In genomic region chrX:41402656-41403055, GRCm38 (mm10) we compare ENCODE assay signal across 8 mouse cellular contexts. TPM values are rescaled to one million over a fixed set of nuclear protein-coding genes. Genes with fewer than 3 reads are reported as not detected.
DNase-seq lines count a peak whose midpoint lies in the region; ATAC-seq lines count a peak whose summit lies in the region.

No protein-coding gene starts in this region.

- no peak for ATAC-seq in forebrain, embryonic 15.5 days (replicated peaks)
- ATAC-seq in liver, embryonic 15.5 days (ENCODE audit: insufficient read depth): no peak

- H3K9ac ChIP-seq in forebrain, embryonic 15.5 days (replicated peaks): 0 out of 2 replicates have a peak overlapping the region, but pooled peaks have one; percentile 53
- H3K9ac ChIP-seq in liver, embryonic 15.5 days: no peak overlapping the region

- H3K4me2 ChIP-seq in forebrain, embryonic 15.5 days (replicated peaks): peak overlapping the region; percentile 60
- H3K4me2 ChIP-seq in liver, embryonic 15.5 days: peak overlapping the region; percentile 57

- intact Hi-C loops in heart, postnatal 25 days (cut with DNase I): no loop called here

- H3K9me3 ChIP-seq in heart, embryonic 10.5 days: no peaks in the 10 kb centered on the region
- H3K9me3 ChIP-seq in forebrain, embryonic 15.5 days: no peaks in the 10 kb centered on the region
- H3K9me3 ChIP-seq in liver, embryonic 15.5 days (replicated peaks): no peaks in the 10 kb centered on the region

- peak overlapping the region; percentile 59 for H3K4me3 ChIP-seq in heart, embryonic 10.5 days
- H3K4me3 ChIP-seq in forebrain, embryonic 15.5 days: peak overlapping the region; percentile 49
- H3K4me3 ChIP-seq in liver, embryonic 15.5 days (replicated peaks): no peak overlapping the region; the same call in 1 of the 2 replicates

- DNase-seq in heart, embryonic 10.5 days (ENCODE audit: low spot score): no peak
- no peak for DNase-seq in heart, postnatal 25 days (ENCODE audit: low spot score)
- peak; percentile 59 for DNase-seq in Muller cell, postnatal 12 days (ENCODE audit: inconsistent ontology term)
- DNase-seq in left cerebral cortex, adult 9 months (ENCODE audit: low spot score in 2 of 2): no peak
- no peak for DNase-seq in urinary bladder, adult 2 months (ENCODE audit: low spot score)
- DNase-seq in right cerebral cortex, postnatal 25 days: no peak

- WGBS in heart, embryonic 10.5 days: 16% methylated on average over 6 of the region's 6 CpGs
- WGBS in forebrain, embryonic 15.5 days: 17% methylated on average over 6 of the region's 6 CpGs
- WGBS in liver, embryonic 15.5 days (ENCODE audit: insufficient replicate concordance): 18% methylated on average over 6 of the region's 6 CpGs

- no peaks in the 10 kb centered on the region for H3K4me1 ChIP-seq in heart, embryonic 10.5 days
- peaks cover 4% of the 10 kb centered on the region; the same call in 1 of the 2 replicates for H3K4me1 ChIP-seq in forebrain, embryonic 15.5 days
- H3K4me1 ChIP-seq in liver, embryonic 15.5 days (replicated peaks): 0 out of 2 replicates have a peak, but pooled peaks cover 2% of the 10 kb centered on the region

- no peak overlapping the region; the same call in 1 of the 2 replicates for H3K27ac ChIP-seq in heart, embryonic 10.5 days
- H3K27ac ChIP-seq in forebrain, embryonic 15.5 days (replicated peaks): no peak overlapping the region; the same call in 1 of the 2 replicates
- H3K27ac ChIP-seq in liver, embryonic 15.5 days (replicated peaks): no peak overlapping the region

- H3K27me3 ChIP-seq in heart, embryonic 10.5 days (ENCODE audit: insufficient read depth, poor library complexity, severe bottlenecking): no peaks in the 10 kb centered on the region
- no peaks in the 10 kb centered on the region for H3K27me3 ChIP-seq in forebrain, embryonic 15.5 days
- H3K27me3 ChIP-seq in liver, embryonic 15.5 days: peaks cover 22% of the 10 kb centered on the region

- no peaks in the 10 kb centered on the region for H3K36me3 ChIP-seq in heart, embryonic 10.5 days
- H3K36me3 ChIP-seq in forebrain, embryonic 15.5 days: no peaks in the 10 kb centered on the region
- no peaks in the 10 kb centered on the region for H3K36me3 ChIP-seq in liver, embryonic 15.5 days (replicated peaks)

RNA-seq across cellular contexts. Expression of gene Gria3, which starts 2.0 kb away (rescaled TPM):
- 4.3 and 7.2 TPM in 2 replicates for polyA plus RNA-seq in heart, embryonic 10.5 days (2016; fragmentation: Nextera tagmentation; extraction: Ambion mirVana)
- 1 to 10 TPM; 1.2 to 1.6 TPM for total RNA-seq in heart, postnatal 25 days (2021)
- 13.6 and 15.3 TPM in 2 replicates for polyA plus RNA-seq in forebrain, embryonic 15.5 days (2015; fragmentation: Nextera tagmentation; extraction: Ambion mirVana)
- 1.7 and 2.0 TPM in 2 replicates for polyA plus RNA-seq in liver, embryonic 15.5 days (2015; fragmentation: Nextera tagmentation; extraction: Ambion mirVana)
- 8.4 and 8.6 TPM in 2 replicates for polyA plus RNA-seq in urinary bladder, adult 2 months (2012; rRNA removed)
